Mouse (Mus musculus) skeletal muscle tissue, adult 2 months (tissue): ENCODE data around the gene Arf6.
"Not testable (repeated sequence)": the region's sequence is repeated elsewhere in the genome, so short reads cannot be mapped to it uniquely, and the experiment has no call there.

ENCODE experiments used
- DNase-seq: peaks from one replicate; pipeline ENCODE4 v3.0.0-alpha.2; 2012; ENCODE audit warnings: low read depth, low spot score

The Arf6 gene

GRCm38 (mm10) chr12:69373850-69374766 is 2.2 kb downstream of the Arf6 start:
- no peak for DNase-seq

- DNase-seq, result no peak
Measured at GRCm38 (mm10) chr12:69376132-69376531, 4.2 kb downstream of the Arf6 start.

- no peak for DNase-seq
Measured at GRCm38 (mm10) chr12:69377188-69377587, 5.2 kb downstream of the Arf6 start.

- not testable (repeated sequence) for DNase-seq
Measured at GRCm38 (mm10) chr12:69377636-69378035, 5.7 kb downstream of the Arf6 start.

- no peak for DNase-seq
Measured at GRCm38 (mm10) chr12:69378558-69379454, 6.9 kb downstream of the Arf6 start.

GRCm38 (mm10) chr12:69382880-69383279 is 10.9 kb downstream of the Arf6 start:
- DNase-seq, result no peak

- DNase-seq, result no peak
Measured at GRCm38 (mm10) chr12:69384606-69385005, 12.7 kb downstream of the Arf6 start.

GRCm38 (mm10) chr12:69385542-69386280 is 13.8 kb downstream of the Arf6 start:
- DNase-seq, result no peak

- not testable (repeated sequence) for DNase-seq
Measured at GRCm38 (mm10) chr12:69386281-69386732, 14.4 kb downstream of the Arf6 start.

GRCm38 (mm10) chr12:69388321-69388869 is 16.4 kb downstream of the Arf6 start:
- no peak for DNase-seq

GRCm38 (mm10) chr12:69389273-69389938 is 17.5 kb downstream of the Arf6 start:
- no peak for DNase-seq

GRCm38 (mm10) chr12:69390000-69390698 is 18.2 kb downstream of the Arf6 start:
- DNase-seq, result no peak

- DNase-seq, result no peak
Measured at GRCm38 (mm10) chr12:69393076-69393475, 21.1 kb downstream of the Arf6 start.

GRCm38 (mm10) chr12:69394456-69394855 is 22.5 kb downstream of the Arf6 start:
- no peak for DNase-seq

- no peak for DNase-seq
Measured at GRCm38 (mm10) chr12:69400367-69400766, 28.4 kb downstream of the Arf6 start.

- no peak for DNase-seq
Measured at GRCm38 (mm10) chr12:69400871-69401286, 28.9 kb downstream of the Arf6 start.

GRCm38 (mm10) chr12:69402100-69402499 is 30.1 kb downstream of the Arf6 start:
- DNase-seq, result no peak

GRCm38 (mm10) chr12:69402594-69403167 is 30.7 kb downstream of the Arf6 start:
- DNase-seq, result no peak

- no peak for DNase-seq
Measured at GRCm38 (mm10) chr12:69410767-69411166, 38.8 kb downstream of the Arf6 start.

- DNase-seq, result no peak
Measured at GRCm38 (mm10) chr12:69411936-69412335, 40.0 kb downstream of the Arf6 start.
